Mouse (Mus musculus): ENCODE results near the gene Slc28a1.
"Not testable (repeated sequence)": the region's sequence is repeated elsewhere in the genome, so short reads cannot be mapped to it uniquely, and the experiment has no call there.

The Slc28a1 gene

GRCm38 (mm10) chr7:81125215-81126175 is 10.9 kb downstream of the Slc28a1 start:
- no peak for DNase-seq

GRCm38 (mm10) chr7:81131864-81132263 is 17.3 kb downstream of the Slc28a1 start:
- no peak for DNase-seq

DNA sequence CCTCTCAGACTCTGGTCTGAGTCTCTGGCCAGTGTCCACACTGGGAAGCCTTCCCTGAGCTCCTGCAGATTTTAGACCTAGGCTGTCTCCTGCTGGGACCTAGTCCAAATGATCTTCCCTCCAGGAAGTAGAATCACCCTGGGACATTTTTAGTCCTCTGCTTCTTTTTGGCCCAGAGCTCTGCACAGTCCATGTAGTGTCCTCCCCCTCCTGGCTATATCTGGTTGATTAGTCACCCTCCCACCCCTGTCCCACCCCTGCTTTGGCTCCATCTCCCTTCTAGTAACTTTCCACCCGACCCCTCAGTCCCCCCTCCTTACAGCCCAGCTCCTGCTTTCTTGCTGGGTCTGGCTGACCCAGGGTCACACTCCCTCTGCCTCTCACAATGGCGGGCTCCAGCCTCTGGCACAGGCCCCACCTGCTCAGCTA is 18.3 kb downstream of the Slc28a1 start:
- no peak for DNase-seq

- no peak for DNase-seq
Measured at GRCm38 (mm10) chr7:81133416-81133815, 18.8 kb downstream of the Slc28a1 start.

DNA sequence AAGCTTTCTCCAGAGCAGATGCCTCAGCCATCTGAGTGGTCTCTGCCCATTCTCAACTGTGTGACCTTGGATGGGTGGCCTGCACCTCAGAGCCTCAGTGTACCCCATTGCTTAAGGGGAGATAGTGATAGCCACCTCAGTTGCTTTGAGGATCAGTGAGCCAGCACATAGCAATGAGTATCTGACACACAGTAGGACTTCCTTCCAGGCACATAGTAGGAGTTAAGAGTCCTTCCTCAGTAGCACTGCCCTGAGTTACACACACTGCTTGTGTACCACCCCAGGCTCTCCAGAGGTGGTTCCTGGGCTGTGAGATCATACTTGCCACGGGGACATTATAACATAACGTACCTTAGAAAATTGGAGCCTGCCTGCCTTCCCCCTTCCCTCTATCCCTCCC is 19.3 kb downstream of the Slc28a1 start:
- DNase-seq, result no peak

DNA sequence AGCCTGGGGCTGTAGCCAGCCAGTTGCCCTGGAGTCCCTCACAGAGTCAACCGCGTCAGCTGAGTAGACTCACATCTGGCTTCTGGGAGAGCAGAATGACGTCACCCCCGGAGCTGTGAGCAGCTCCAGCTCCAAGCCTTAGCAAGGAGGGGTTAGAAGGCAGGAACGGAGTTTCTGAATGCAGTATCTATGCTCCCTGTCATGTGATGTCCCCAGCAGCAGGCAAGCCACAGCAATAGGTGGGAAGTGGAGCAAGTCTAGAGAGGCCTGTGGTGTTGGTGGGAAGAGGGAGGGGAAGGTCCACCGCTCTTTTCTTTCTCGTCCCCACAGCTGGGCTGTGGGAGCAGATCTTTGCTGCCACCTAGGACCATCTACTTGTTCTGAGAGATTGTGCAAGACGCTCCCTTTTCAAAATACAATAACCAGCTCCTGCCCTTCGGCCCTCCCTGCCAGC is 20.0 kb downstream of the Slc28a1 start:
- no peak for DNase-seq

DNA sequence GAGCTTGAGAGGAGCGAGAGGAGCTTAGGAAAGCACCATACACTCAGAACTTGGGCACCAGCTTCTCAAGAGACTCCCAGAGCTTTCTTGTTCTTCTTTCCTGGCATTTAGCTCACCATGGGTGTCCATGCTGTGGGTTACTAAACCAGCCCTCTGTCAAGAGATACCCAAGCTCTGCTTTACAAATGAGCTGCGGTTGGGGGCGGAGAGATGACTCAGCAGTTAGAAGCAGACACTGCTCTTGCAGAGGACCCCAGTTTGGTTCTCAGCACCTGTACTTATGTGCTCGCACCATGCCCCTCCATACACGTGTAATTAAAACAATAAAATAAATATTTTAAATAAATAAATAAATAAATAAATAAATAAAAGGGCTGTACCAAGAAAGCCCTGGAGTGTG is 22.7 kb downstream of the Slc28a1 start:
- DNase-seq, result no peak

GRCm38 (mm10) chr7:81139100-81139499 is 24.5 kb downstream of the Slc28a1 start:
- no peak for DNase-seq

GRCm38 (mm10) chr7:81139671-81140404 is 25.2 kb downstream of the Slc28a1 start:
- no peak for DNase-seq

- no peak for DNase-seq
Measured at GRCm38 (mm10) chr7:81141541-81141940, 26.9 kb downstream of the Slc28a1 start.

GRCm38 (mm10) chr7:81143056-81143455 is 28.5 kb downstream of the Slc28a1 start:
- DNase-seq, result not testable (repeated sequence)

DNA sequence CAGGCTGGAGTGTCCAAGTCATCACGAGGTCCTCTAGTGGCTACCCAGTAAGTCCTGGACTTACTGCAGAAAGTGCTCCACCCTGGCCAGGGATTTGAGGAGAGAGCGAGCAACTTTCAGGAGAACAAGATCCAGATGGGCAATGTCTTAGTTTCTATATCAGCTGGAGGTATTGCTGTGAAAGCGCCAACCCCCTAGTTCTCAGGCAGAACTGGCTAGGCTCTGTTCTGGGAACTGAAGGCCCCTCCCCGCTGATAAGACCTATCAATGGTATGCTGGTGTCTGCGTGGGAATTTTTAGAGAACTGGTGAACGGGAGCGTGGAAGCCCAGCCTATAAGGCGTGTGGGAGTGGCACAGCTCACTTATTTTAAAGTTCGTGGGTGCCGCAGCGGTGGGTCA is 35.2 kb downstream of the Slc28a1 start:
- DNase-seq, result no peak

DNA sequence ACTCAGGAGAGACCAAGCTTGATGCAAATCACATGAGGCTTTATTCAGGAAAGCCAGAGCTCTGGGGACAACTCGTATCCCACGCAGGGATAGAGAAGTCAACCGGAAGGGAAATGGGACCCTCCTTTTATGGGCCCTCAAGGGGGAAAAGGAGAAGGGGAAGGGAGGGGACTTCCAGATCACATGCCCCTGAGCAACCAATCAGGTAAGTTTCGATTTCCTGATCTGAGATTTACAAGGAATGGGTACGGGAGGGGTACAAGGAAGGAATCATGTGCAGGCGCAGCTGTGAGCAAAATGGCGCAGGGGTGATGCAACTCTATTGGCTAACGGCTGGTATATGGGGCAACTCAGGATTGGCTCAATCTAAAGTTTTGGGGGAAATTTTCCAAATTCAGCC is 36.6 kb downstream of the Slc28a1 start:
- DNase-seq, result no peak

DNA sequence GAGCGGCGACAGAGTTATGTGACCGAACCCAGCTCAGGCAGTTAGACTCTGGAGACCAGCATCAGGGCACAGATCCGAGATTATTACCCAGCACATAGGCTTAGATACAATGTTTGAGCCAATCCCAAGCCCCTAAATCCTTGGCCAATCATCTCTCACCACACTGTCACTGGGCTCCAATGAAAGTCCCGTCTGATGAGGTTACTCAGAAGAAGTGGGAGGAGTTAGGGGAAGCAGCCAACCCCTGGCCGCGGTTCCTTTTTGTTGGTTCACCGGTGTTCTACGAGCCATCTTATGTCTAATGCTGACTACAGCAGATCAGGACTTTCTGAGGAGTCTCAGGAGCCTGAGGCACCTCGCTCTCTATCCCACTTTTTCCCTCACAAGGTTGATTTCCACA is 37.7 kb downstream of the Slc28a1 start:
- DNase-seq, result no peak

DNA sequence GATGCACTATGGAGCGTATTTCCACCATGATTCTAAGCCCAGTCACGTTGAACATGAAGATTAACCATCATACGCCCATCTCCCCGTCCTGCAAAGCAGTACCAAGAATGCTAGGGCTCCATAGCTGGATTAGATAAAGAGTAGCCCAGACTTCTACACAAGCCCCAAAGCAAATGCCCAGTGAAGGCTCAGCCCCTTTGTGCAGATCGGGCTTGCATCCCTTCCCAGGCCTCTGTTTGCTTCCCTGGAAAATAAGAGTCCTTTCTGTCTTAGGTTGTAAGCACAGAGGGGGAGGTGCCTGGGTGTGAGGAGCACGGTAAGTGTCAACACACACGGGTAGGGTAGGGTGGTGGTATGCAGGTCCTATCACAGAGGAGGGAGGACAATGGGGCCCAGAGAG is 38.2 kb downstream of the Slc28a1 start:
- DNase-seq, result no peak

- DNase-seq, result no peak
Measured at GRCm38 (mm10) chr7:81153327-81153726, 38.7 kb downstream of the Slc28a1 start.

DNA sequence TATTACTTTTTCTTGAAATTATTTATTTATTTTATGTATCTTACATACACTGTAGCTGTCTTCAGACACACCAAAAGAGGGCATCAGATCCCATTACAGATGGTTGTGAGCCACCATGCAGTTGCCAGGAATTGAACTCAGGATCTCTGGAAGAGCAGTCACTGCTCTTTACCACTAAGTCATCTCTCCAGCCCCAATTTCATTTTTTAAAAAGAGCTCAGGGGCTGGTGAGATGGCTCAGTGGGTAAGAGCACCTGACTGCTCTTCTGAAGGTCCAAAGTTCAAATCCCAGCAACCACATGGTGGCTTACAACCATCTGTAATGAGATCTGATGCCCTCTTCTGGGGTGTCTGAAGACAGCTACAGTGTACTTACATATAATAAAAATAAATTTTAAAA is 39.6 kb downstream of the Slc28a1 start:
- not testable (repeated sequence) for DNase-seq

GRCm38 (mm10) chr7:81154960-81155359 is 40.4 kb downstream of the Slc28a1 start:
- peak; percentile 39 for DNase-seq

DNA sequence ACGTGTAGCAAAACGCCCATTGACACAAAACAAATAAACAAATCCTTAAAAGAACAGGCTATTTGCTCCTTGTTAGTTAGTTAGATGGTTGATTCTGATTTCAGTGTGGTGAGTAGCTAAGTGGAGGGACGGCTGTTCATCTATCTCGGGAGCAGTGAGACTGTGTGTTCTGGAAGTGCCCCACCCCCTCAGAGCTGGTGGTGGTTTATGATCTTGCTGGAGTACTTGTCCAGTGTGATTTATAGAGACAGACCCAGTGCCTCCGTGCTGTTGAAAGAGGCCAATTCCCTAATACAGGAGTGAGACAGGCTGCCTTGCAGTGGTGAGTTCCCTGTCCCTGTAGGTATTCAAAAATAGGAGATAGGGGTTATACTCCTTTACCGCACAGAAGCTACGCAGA is 44.3 kb downstream of the Slc28a1 start:
- DNase-seq, result no peak

GRCm38 (mm10) chr7:81161666-81162065 is 47.1 kb downstream of the Slc28a1 start:
- DNase-seq, result no peak

DNA sequence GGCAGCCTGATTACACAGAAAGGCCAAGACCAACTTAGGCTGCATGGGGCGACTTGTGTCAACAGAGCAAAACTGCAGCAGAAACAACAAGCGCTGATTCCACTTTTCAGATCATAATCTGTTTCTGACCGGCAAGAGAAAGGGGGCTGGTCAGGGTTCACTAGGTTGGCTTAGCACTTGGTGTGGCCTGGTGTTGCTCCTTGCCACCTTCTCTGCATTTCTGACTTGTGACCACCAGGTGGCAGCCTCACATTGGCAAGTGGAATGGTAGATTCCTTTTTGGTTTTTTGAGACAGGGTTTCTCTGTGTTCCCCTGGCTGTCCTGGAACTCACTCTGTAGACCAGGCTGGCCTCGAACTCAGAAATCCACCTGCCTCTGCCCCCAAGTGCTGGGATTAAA is 47.7 kb downstream of the Slc28a1 start:
- DNase-seq, result peak; percentile 44

- DNase-seq, result no peak
Measured at GRCm38 (mm10) chr7:81164411-81164810, 49.8 kb downstream of the Slc28a1 start.

- no peak for DNase-seq
Measured at GRCm38 (mm10) chr7:81167124-81167523, 52.5 kb downstream of the Slc28a1 start.

GRCm38 (mm10) chr7:81169351-81169750 is 54.8 kb downstream of the Slc28a1 start:
- no peak for DNase-seq

All from cerebellum, adult 11 months (tissue).